Mouse (Mus musculus) kidney, adult 2 months (tissue): ENCODE data around the gene Slc6a21.

Source experiments
- CTCF ChIP-seq: fragments of 200-500 bp; conservative IDR thresholded peaks from 2 replicates; pipeline ENCODE4 v1.5.1; 2011; ENCODE audit warnings: low read depth, mild to moderate bottlenecking, control low read depth, low read length, moderate library complexity, mixed read lengths; ENCODE audit not compliant: insufficient read depth, insufficient read length
- POLR2A ChIP-seq: fragments of 200-500 bp; IDR thresholded peaks from one replicate; pipeline ENCODE4 v1.6.1; 2011; ENCODE audit warnings: low read depth, low read length, control low read depth

DNA sequence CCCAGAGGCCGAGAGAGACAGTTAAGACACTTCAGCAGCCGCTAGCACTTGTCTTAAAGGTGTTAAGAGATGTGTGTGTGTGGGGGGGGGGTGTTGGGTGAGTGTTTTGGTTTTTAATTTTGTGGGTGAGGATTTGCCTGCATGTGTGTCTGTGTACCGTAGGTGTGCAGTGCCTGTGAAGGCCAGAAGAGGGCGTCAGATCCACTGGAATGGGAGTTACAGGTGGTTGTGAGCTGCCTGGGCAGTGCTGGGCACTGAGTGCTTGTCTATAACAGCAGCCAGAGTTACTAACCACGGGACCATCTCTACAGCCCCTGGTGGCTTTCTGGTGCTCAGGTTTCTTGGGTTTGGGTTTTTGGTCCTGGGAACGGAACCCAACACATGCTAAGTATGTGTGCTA, 54.2 kb downstream of the Slc6a21 start:
- TF ChIP-seq CTCF, result no peak
- no peak for TF ChIP-seq POLR2A
